Mouse (Mus musculus) ovary, adult 18-20 months (tissue): ENCODE data around the gene Gm10644.

Experiments used
- DNase-seq: peaks from one replicate; pipeline ENCODE4 v3.0.0; 2022; ENCODE audit warnings: low spot score, mixed read lengths

Gm10644 gene

GRCm38 (mm10) chr8:83898456-83898855, 56.5 kb downstream of the Gm10644 start:
- DNase-seq: no peak

GRCm38 (mm10) chr8:83897211-83897610, 57.8 kb downstream of the Gm10644 start:
- DNase-seq: no peak

- no peak for DNase-seq
These were observed 58.5 kb downstream of the Gm10644 start for GRCm38 (mm10) chr8:83896461-83896860.

GRCm38 (mm10) chr8:83895894-83896293, 59.1 kb downstream of the Gm10644 start:
- DNase-seq: no peak

GRCm38 (mm10) chr8:83893915-83894314, 61.1 kb downstream of the Gm10644 start:
- DNase-seq: no peak

GRCm38 (mm10) chr8:83892061-83892460, 62.9 kb downstream of the Gm10644 start:
- DNase-seq: no peak

- no peak for DNase-seq
These were observed 66.6 kb downstream of the Gm10644 start for GRCm38 (mm10) chr8:83888409-83888808.
